Mouse (Mus musculus) midbrain, embryonic 12.5 days (tissue): ENCODE data around the gene Rab36. TPM values are rescaled to one million over a fixed set of nuclear protein-coding genes. Genes with fewer than 3 reads are reported as not detected.

Source experiments
- polyA plus RNA-seq: library from polyadenylated mRNA; unstranded; fragments of >200 nt; fragmentation: Nextera tagmentation; extraction: Ambion mirVana; gene quantifications from 2 replicates; pipeline ENCODE4 v1.2.1, GENCODE M21; 2016

The Rab36 gene
- polyA plus RNA-seq, 1 experiment from 2014 or later = 12.2 TPM

Other genes with a start within 250 kb of the Rab36 start
- 22.2 and 23.8 TPM in 2 replicates for gene Gnaz, start 69.9 kb upstream of the Rab36 start, polyA plus RNA-seq
- gene Rsph14, start 4.5 kb upstream of the Rab36 start, polyA plus RNA-seq = 0.35 TPM in 1 of 2 replicates, not detected in the other
- 10.8 and 11.7 TPM in 2 replicates for gene Bcr, start 23.5 kb downstream of the Rab36 start, polyA plus RNA-seq
- gene Specc1l, start 175.0 kb downstream of the Rab36 start, polyA plus RNA-seq = 52.0 and 52.1 TPM in 2 replicates